Comparison of ENCODE assay signal across 17 mouse cellular contexts in the genomic region with DNA sequence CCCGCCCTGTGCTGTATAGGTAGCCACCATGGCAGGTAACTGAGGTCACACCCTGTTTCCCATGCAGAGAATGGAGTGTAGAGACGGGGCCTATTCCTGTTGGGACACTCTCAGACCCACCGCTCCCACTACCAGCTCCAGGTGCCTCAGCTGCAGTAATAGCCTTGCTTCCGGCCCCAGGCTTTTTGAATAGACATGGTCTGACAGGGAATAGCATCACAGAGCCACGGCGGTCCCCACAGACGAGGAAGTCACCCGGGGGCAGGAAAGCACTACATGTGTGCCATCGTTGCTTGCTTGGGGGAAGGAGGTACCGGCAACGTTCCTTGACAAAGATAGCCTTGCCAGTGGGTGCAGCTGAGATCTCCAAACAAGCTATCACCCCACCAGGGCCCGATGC. TPM values are rescaled to one million over a fixed set of nuclear protein-coding genes. Genes with fewer than 3 reads are reported as not detected.
DNase-seq lines count a peak whose midpoint lies in the region; ATAC-seq lines count a peak whose summit lies in the region.
"Had no signal": no experiment of that assay in that cellular context is flagged by ENCODE, and none has a peak within 500 bp of the region (broad histone marks: within the 10 kb centered on the region; RNA-seq: fewer than 3 reads in every experiment).

No protein-coding gene starts in this region.

- no peak overlapping the region for H3K4me2 ChIP-seq in midbrain, embryonic 11.5 days
- 0 out of 2 replicates have a peak overlapping the region, but pooled peaks have one; percentile 89 for H3K4me2 ChIP-seq in midbrain, embryonic 12.5 days (replicated peaks)
- H3K4me2 ChIP-seq: embryonic facial prominence, embryonic 12.5 days had no signal

- peak overlapping the region; percentile 6; the same call in 1 of the 2 replicates for H3K27ac ChIP-seq in midbrain, embryonic 10.5 days (replicated peaks)
- H3K27ac ChIP-seq in midbrain, embryonic 11.5 days (ENCODE audit: low read depth, low read length): no peak overlapping the region
- no peak overlapping the region; the same call in 1 of the 2 replicates for H3K27ac ChIP-seq in midbrain, embryonic 12.5 days (replicated peaks)
- H3K27ac ChIP-seq: embryonic facial prominence, embryonic 12.5 days had no signal

- no peak for ATAC-seq in midbrain, embryonic 11.5 days (ENCODE audit: low FRiP score)
- no peak for ATAC-seq in midbrain, embryonic 12.5 days (ENCODE audit: low FRiP score, low read depth)
- ATAC-seq: intestine, postnatal 0 days had no signal

- peaks cover 71% of the 10 kb centered on the region for H3K36me3 ChIP-seq in midbrain, embryonic 10.5 days
- H3K36me3 ChIP-seq in midbrain, embryonic 11.5 days (ENCODE audit: control insufficient read depth, insufficient read depth, low read length): peaks cover 23% of the 10 kb centered on the region
- H3K36me3 ChIP-seq in midbrain, embryonic 12.5 days: peaks cover 49% of the 10 kb centered on the region

- WGBS in midbrain, embryonic 10.5 days: 90% methylated on average over 12 of the region's 12 CpGs
- 92% methylated on average over 12 of the region's 12 CpGs for WGBS in midbrain, embryonic 11.5 days
- 87% methylated on average over 12 of the region's 12 CpGs for WGBS in midbrain, embryonic 12.5 days

- DNase-seq in heart, adult 11 months: peak; percentile 91
- DNase-seq in heart, adult 9 months (ENCODE audit: low spot score in 2 of 2): no peak
- DNase-seq in midbrain, embryonic 10.5 days (ENCODE audit: low spot score): no peak
- no peak for DNase-seq in midbrain, embryonic 11.5 days (ENCODE audit: low spot score, missing footprints)
- DNase-seq in frontal cortex, postnatal 36 days (ENCODE audit: low spot score in 2 of 2): no peak
- DNase-seq in urinary bladder, postnatal 4 days (ENCODE audit: low spot score in 2 of 2): no peak
- DNase-seq: adrenal gland, postnatal 10 days; gastrocnemius, postnatal 25 days; heart, postnatal 14 days; kidney, postnatal 14 days; lung, adult 2 months; thymus, postnatal 4 days had no signal

- peaks cover 8% of the 10 kb centered on the region for H3K27me3 ChIP-seq in midbrain, embryonic 10.5 days (ENCODE audit: low read depth, poor library complexity, severe bottlenecking)
- no peaks in the 10 kb centered on the region for H3K27me3 ChIP-seq in midbrain, embryonic 11.5 days (ENCODE audit: control insufficient read depth, insufficient read depth, low read length)
- H3K27me3 ChIP-seq in midbrain, embryonic 12.5 days: peaks cover 4% of the 10 kb centered on the region
- H3K27me3 ChIP-seq: embryonic facial prominence, embryonic 12.5 days had no signal

- no peak overlapping the region for H3K9ac ChIP-seq in midbrain, embryonic 11.5 days (ENCODE audit: low read length)
- H3K9ac ChIP-seq in midbrain, embryonic 12.5 days (replicated peaks): peak overlapping the region; percentile 26; the same call in 1 of the 2 replicates
- H3K9ac ChIP-seq: embryonic facial prominence, embryonic 12.5 days had no signal

- no peaks in the 10 kb centered on the region for H3K9me3 ChIP-seq in midbrain, embryonic 10.5 days (replicated peaks)
- H3K9me3 ChIP-seq in midbrain, embryonic 11.5 days (ENCODE audit: control insufficient read depth, low read length): no peaks in the 10 kb centered on the region
- no peaks in the 10 kb centered on the region for H3K9me3 ChIP-seq in midbrain, embryonic 12.5 days
- H3K9me3 ChIP-seq: embryonic facial prominence, embryonic 12.5 days; G1E had no signal

- peak overlapping the region; percentile 67; the same call in 1 of the 2 replicates for H3K4me3 ChIP-seq in midbrain, embryonic 10.5 days
- H3K4me3 ChIP-seq in midbrain, embryonic 11.5 days (ENCODE audit: low read depth, low read length): no peak overlapping the region
- peak overlapping the region; percentile 4; the same call in 1 of the 2 replicates for H3K4me3 ChIP-seq in midbrain, embryonic 12.5 days
- H3K4me3 ChIP-seq: myocyte had no signal

- H3K4me1 ChIP-seq in midbrain, embryonic 10.5 days: peaks cover 86% of the 10 kb centered on the region
- H3K4me1 ChIP-seq in midbrain, embryonic 11.5 days (ENCODE audit: control insufficient read depth, insufficient read depth, low read length): peaks cover 47% of the 10 kb centered on the region
- H3K4me1 ChIP-seq in midbrain, embryonic 12.5 days: peaks cover 69% of the 10 kb centered on the region

RNA-seq across cellular contexts. Expression of gene Wdr6, which starts 3.6 kb away (rescaled TPM):
- polyA plus RNA-seq in midbrain, embryonic 10.5 days (2016; fragmentation: Nextera tagmentation; extraction: Ambion mirVana): 195 and 250 TPM in 2 replicates
- 117 and 132 TPM in 2 replicates for polyA plus RNA-seq in midbrain, embryonic 11.5 days (2014; fragmentation: Nextera tagmentation; extraction: Ambion mirVana)
- 288 and 293 TPM in 2 replicates for polyA plus RNA-seq in midbrain, embryonic 12.5 days (2016; fragmentation: Nextera tagmentation; extraction: Ambion mirVana)

RNA-seq across cellular contexts. Expression of gene Dalrd3, which starts 5.2 kb away (rescaled TPM):
- polyA plus RNA-seq in midbrain, embryonic 10.5 days (2016; fragmentation: Nextera tagmentation; extraction: Ambion mirVana): 196 and 221 TPM in 2 replicates
- 158 and 172 TPM in 2 replicates for polyA plus RNA-seq in midbrain, embryonic 11.5 days (2014; fragmentation: Nextera tagmentation; extraction: Ambion mirVana)
- polyA plus RNA-seq in midbrain, embryonic 12.5 days (2016; fragmentation: Nextera tagmentation; extraction: Ambion mirVana): 251 and 260 TPM in 2 replicates

RNA-seq across cellular contexts. Expression of gene Ndufaf3, which starts 7.7 kb away (rescaled TPM):
- 47.0 and 50.0 TPM in 2 replicates for polyA plus RNA-seq in midbrain, embryonic 10.5 days (2016; fragmentation: Nextera tagmentation; extraction: Ambion mirVana)
- polyA plus RNA-seq in midbrain, embryonic 11.5 days (2014; fragmentation: Nextera tagmentation; extraction: Ambion mirVana): 51.7 and 51.9 TPM in 2 replicates
- 56.9 and 58.8 TPM in 2 replicates for polyA plus RNA-seq in midbrain, embryonic 12.5 days (2016; fragmentation: Nextera tagmentation; extraction: Ambion mirVana)

RNA-seq across cellular contexts. Expression of gene Impdh2, which starts 14.8 kb away (rescaled TPM):
- 202 and 239 TPM in 2 replicates for polyA plus RNA-seq in midbrain, embryonic 10.5 days (2016; fragmentation: Nextera tagmentation; extraction: Ambion mirVana)
- polyA plus RNA-seq in midbrain, embryonic 11.5 days (2014; fragmentation: Nextera tagmentation; extraction: Ambion mirVana): 182 and 186 TPM in 2 replicates
- 133 and 143 TPM in 2 replicates for polyA plus RNA-seq in midbrain, embryonic 12.5 days (2016; fragmentation: Nextera tagmentation; extraction: Ambion mirVana)

RNA-seq across cellular contexts. Expression of gene P4htm, which starts 22.5 kb away (rescaled TPM):
- polyA plus RNA-seq in midbrain, embryonic 10.5 days (2016; fragmentation: Nextera tagmentation; extraction: Ambion mirVana): 13.8 and 14.7 TPM in 2 replicates
- 7.2 and 9.8 TPM in 2 replicates for polyA plus RNA-seq in midbrain, embryonic 11.5 days (2014; fragmentation: Nextera tagmentation; extraction: Ambion mirVana)
- polyA plus RNA-seq in midbrain, embryonic 12.5 days (2016; fragmentation: Nextera tagmentation; extraction: Ambion mirVana): 14.7 and 16.4 TPM in 2 replicates
